Mouse (Mus musculus) spleen, adult 12 weeks (tissue): ENCODE results near the gene Tmem59.

ENCODE experiments used
- DNase-seq: peaks from one replicate; pipeline ENCODE4 v3.0.0; 2022; ENCODE audit warnings: low spot score

Gene Tmem59

GRCm38 (mm10) chr4:107243365-107244333 is 65.5 kb downstream of the Tmem59 start:
- DNase-seq, result no peak

DNA sequence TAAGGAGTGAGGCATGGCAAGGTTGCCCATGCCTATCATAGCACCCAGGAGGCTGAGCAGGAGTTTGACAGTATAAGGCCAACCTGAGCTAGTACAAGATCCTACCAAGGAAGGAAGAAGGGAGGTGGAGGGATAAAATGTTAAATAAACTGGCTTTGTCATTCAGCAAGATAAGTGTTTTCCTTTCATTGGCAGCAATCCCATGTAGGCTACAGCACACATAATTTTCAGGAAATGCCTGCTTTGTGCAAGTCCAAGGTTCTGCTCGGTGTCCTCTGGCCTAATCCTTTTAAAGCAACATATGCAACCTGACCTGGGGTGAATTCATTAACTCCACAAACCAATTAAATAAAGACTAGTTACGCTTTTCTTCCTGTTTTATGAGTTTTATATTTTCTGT is 67.2 kb downstream of the Tmem59 start:
- DNase-seq, result no peak

- no peak for DNase-seq
Observed at GRCm38 (mm10) chr4:107246040-107246439, 67.8 kb downstream of the Tmem59 start.

- DNase-seq, result no peak
Observed at GRCm38 (mm10) chr4:107247110-107247509, 68.9 kb downstream of the Tmem59 start.

GRCm38 (mm10) chr4:107248061-107248460 is 69.9 kb downstream of the Tmem59 start:
- no peak for DNase-seq

- DNase-seq, result no peak
Observed at GRCm38 (mm10) chr4:107249471-107249870, 71.3 kb downstream of the Tmem59 start.

DNA sequence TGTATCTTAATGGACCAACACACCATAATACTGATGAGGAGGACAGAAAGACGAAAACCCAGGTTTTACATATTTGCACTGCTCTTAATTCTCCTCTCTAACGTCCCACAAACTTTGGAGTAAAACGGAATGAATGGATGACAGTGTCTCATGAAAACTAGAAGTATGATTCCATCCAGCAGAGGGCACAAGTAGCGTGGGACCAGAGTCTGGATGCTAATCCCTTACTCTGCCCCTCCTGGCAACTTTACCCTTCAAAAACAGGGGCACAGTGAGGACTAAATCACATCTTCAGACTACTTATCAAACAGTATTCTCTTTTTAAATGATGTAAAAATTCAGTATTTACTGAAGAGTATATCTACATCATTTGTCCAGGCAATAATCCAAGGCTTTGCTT is 72.3 kb downstream of the Tmem59 start:
- DNase-seq, result no peak
